Mouse (Mus musculus): ENCODE data around the gene Gm20388. TPM values are rescaled to one million over a fixed set of nuclear protein-coding genes. Genes with fewer than 3 reads are reported as not detected.
A peak's percentile ranks its signal among the peaks of the same experiment; 100 is the strongest.

The Gm20388 gene
- total RNA-seq, 2 experiments from 2014 or later = 2.4 to 2.6 TPM

- peak; percentile 81 for TF ChIP-seq CTCF (IDR thresholded peaks at IDR 0.05)
- DNase-seq (ENCODE audit: extremely low spot score in 1 of 2, low spot score in 2 of 2) = peak; percentile 57 to 59
- H3K27ac ChIP-seq = no peak overlapping the region
- intact Hi-C loops (cut with DNase I) = loop anchor here (1.0 kb wide), 1 partner anchor 42 kb away; no protein-coding TSS in a partner anchor
- no peak overlapping the region for H3K4me3 ChIP-seq
Measured at GRCm38 (mm10) chr8:123832757-123833156, 3922.1 kb downstream of the Gm20388 start.

GRCm38 (mm10) chr8:123835451-123835850 lies 3924.8 kb downstream of the Gm20388 start:
- intact Hi-C loops (cut with DNase I) = no loop called here
- peak overlapping the region; percentile 26; the same call in 1 of the 2 replicates for H3K27ac ChIP-seq
- no peak overlapping the region for H3K4me3 ChIP-seq
- TF ChIP-seq CTCF (IDR thresholded peaks at IDR 0.05) = peak; percentile 86
- peak; percentile 61 to 70 for DNase-seq (ENCODE audit: extremely low spot score in 1 of 2, low spot score in 2 of 2)

GRCm38 (mm10) chr8:123836354-123836753 lies 3925.7 kb downstream of the Gm20388 start:
- peak in 1 of 2 experiments; percentile 43 for DNase-seq (ENCODE audit: extremely low spot score in 1 of 2, low spot score in 2 of 2)
- no peak for TF ChIP-seq CTCF (IDR thresholded peaks at IDR 0.05)
- H3K4me3 ChIP-seq = no peak overlapping the region
- peak overlapping the region; percentile 30 for H3K27ac ChIP-seq
- intact Hi-C loops (cut with DNase I) = no loop called here

GRCm38 (mm10) chr8:123838496-123838895 lies 3927.9 kb downstream of the Gm20388 start:
- DNase-seq (ENCODE audit: extremely low spot score in 1 of 2, low spot score in 2 of 2) = no peak
- intact Hi-C loops (cut with DNase I) = no loop called here
- TF ChIP-seq CTCF (IDR thresholded peaks at IDR 0.05) = no peak
- Histone ChIP-seq H3K27ac (no peak overlapping the region), H3K4me3 (no peak overlapping the region)

- Histone ChIP-seq H3K4me3 (no peak overlapping the region), H3K27ac (peak overlapping the region; percentile 73)
- intact Hi-C loops (cut with DNase I) = loop anchor here (2.0 kb wide), 2 partner anchors 18 to 40 kb away; no protein-coding TSS in a partner anchor
- TF ChIP-seq CTCF (IDR thresholded peaks at IDR 0.05) = no peak
- peak; percentile 67 to 72 for DNase-seq (ENCODE audit: extremely low spot score in 1 of 2, low spot score in 2 of 2)
Measured at GRCm38 (mm10) chr8:123840578-123841345, 3930.1 kb downstream of the Gm20388 start.

- Histone ChIP-seq H3K27ac (peak overlapping the region; percentile 73), H3K4me3 (no peak overlapping the region)
- no peak for DNase-seq (ENCODE audit: extremely low spot score in 1 of 2, low spot score in 2 of 2)
- intact Hi-C loops (cut with DNase I) = no loop called here
- TF ChIP-seq CTCF (IDR thresholded peaks at IDR 0.05) = no peak
Measured at GRCm38 (mm10) chr8:123842086-123842485, 3931.4 kb downstream of the Gm20388 start.

- H3K4me3 ChIP-seq = no peak overlapping the region
- TF ChIP-seq CTCF (IDR thresholded peaks at IDR 0.05) = no peak
- no peak for DNase-seq (ENCODE audit: extremely low spot score in 1 of 2, low spot score in 2 of 2)
- intact Hi-C loops (cut with DNase I) = no loop called here
- H3K27ac ChIP-seq = peak overlapping the region; percentile 26; the same call in 1 of the 2 replicates
Measured at GRCm38 (mm10) chr8:123844341-123844740, 3933.7 kb downstream of the Gm20388 start.

- Histone ChIP-seq H3K4me3 (no peak overlapping the region), H3K27ac (peak overlapping the region; percentile 26)
- intact Hi-C loops (cut with DNase I) = no loop called here
- no peak for DNase-seq (ENCODE audit: extremely low spot score in 1 of 2, low spot score in 2 of 2)
- TF ChIP-seq CTCF (IDR thresholded peaks at IDR 0.05) = no peak
Measured at GRCm38 (mm10) chr8:123845114-123845513, 3934.5 kb downstream of the Gm20388 start.

GRCm38 (mm10) chr8:123845991-123846390 lies 3935.3 kb downstream of the Gm20388 start:
- H3K27ac ChIP-seq = peak overlapping the region; percentile 70
- intact Hi-C loops (cut with DNase I) = loop anchor here (2.0 kb wide), 1 partner anchor 39 kb away; no protein-coding TSS in a partner anchor
- no peak for DNase-seq (ENCODE audit: extremely low spot score in 1 of 2, low spot score in 2 of 2)
- H3K4me3 ChIP-seq = no peak overlapping the region
- TF ChIP-seq CTCF (IDR thresholded peaks at IDR 0.05) = no peak

- no peak for TF ChIP-seq CTCF (IDR thresholded peaks at IDR 0.05)
- peak overlapping the region; percentile 70 for H3K27ac ChIP-seq
- no peak overlapping the region for H3K4me3 ChIP-seq
- peak; percentile 53 to 65 for DNase-seq (ENCODE audit: extremely low spot score in 1 of 2, low spot score in 2 of 2)
- intact Hi-C loops (cut with DNase I) = loop anchor here (2.0 kb wide), 1 partner anchor 38 kb away; no protein-coding TSS in a partner anchor
Measured at GRCm38 (mm10) chr8:123846509-123846908, 3935.9 kb downstream of the Gm20388 start.

- H3K27ac ChIP-seq = peak overlapping the region; percentile 61
- intact Hi-C loops (cut with DNase I) = loop anchor here (2.0 kb wide), 1 partner anchor 37 kb away; no protein-coding TSS in a partner anchor
- no peak for DNase-seq (ENCODE audit: extremely low spot score in 1 of 2, low spot score in 2 of 2)
- no peak overlapping the region for H3K4me3 ChIP-seq
- TF ChIP-seq CTCF (IDR thresholded peaks at IDR 0.05) = no peak
Measured at GRCm38 (mm10) chr8:123847546-123847945, 3936.9 kb downstream of the Gm20388 start.

GRCm38 (mm10) chr8:123849352-123849751 lies 3938.7 kb downstream of the Gm20388 start:
- no peak for TF ChIP-seq CTCF (IDR thresholded peaks at IDR 0.05)
- H3K4me3 ChIP-seq = no peak overlapping the region
- no peak for DNase-seq (ENCODE audit: extremely low spot score in 1 of 2, low spot score in 2 of 2)
- H3K27ac ChIP-seq = no peak overlapping the region; the same call in 1 of the 2 replicates
- intact Hi-C loops (cut with DNase I) = no loop called here
